Mouse (Mus musculus) G1E (cell line): Measurements from ENCODE around the gene Snap23.

Experiments
- CTCF ChIP-seq: IDR thresholded peaks from 2 replicates; pipeline ENCODE4 v1.5.1; 2012; ENCODE audit warnings: low read depth, low read length, inconsistent platforms, mixed read lengths
- GATA1 ChIP-seq: IDR thresholded peaks from 2 replicates; pipeline ENCODE4 v1.6.1; 2012; ENCODE audit warnings: borderline replicate concordance, low read length, inconsistent platforms, mixed read lengths

DNA sequence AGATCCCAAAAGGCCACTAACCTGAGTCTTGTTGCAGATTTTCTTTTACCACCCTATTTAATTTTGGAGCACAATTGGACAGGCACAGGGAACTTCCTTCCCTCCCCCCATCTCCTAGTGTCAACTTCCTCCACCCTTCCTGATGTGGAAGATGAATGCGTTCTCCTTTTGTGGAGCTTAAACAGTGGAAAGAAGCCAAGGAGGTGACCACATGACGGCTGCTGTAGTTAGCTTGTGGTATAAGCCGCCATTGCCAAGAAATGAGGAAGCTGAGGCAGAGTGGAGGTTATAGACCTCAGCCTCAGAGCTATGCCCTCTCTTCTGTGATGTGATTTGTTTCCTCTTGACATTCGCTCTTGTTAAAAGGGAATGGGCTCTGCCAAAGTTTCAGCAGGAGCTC is 64.5 kb downstream of the Snap23 start:
- TF ChIP-seq GATA1, result no peak
- TF ChIP-seq CTCF, result no peak
